Mouse (Mus musculus) effector memory CD4-positive, alpha-beta T cell, adult 5 months (primary cell): Measurements from ENCODE around the gene Vmn2r30. TPM values are rescaled to one million over a fixed set of nuclear protein-coding genes. Genes with fewer than 3 reads are reported as not detected.

Source experiments
- polyA plus RNA-seq: library from polyadenylated mRNA; unstranded; fragments of 100-300 nt; shearing (Covaris generic); gene quantifications from one replicate; pipeline ENCODE4 v1.2.1, GENCODE M21; 2017

Vmn2r30 gene
- not detected for polyA plus RNA-seq

GRCm38 (mm10) chr7:7337509-7337908 is at the start of gene Vmn2r30:
Gene Vmn2r30 (minus strand): TSS chr7:7337609.

GRCm38 (mm10) chr7:7374431-7374830 is 37.0 kb upstream of the Vmn2r30 start, which contains the start of gene Gm45783:
Gene Gm45783 (minus strand): TSS chr7:7374573.

GRCm38 (mm10) chr7:7277966-7278567 is 59.3 kb downstream of the Vmn2r30 start, which contains the start of gene Gm45844:
Gene Gm45844 (minus strand): TSS chr7:7278289.

Other genes starting within 250 kb of the Vmn2r30 start
- 47.9 TPM for gene Zfp954, start 216.1 kb downstream of the Vmn2r30 start, polyA plus RNA-seq
- gene Zfp773, start 200.9 kb downstream of the Vmn2r30 start, polyA plus RNA-seq: 23.5 TPM
- 1.8 TPM for gene Zfp418, start 166.3 kb downstream of the Vmn2r30 start, polyA plus RNA-seq
- 2.5 TPM for gene Zfp772, start 127.6 kb downstream of the Vmn2r30 start, polyA plus RNA-seq
- gene Vmn2r29, start 90.3 kb downstream of the Vmn2r30 start, polyA plus RNA-seq: 0.64 TPM
- 2.5 TPM for gene Gm45844, start 59.3 kb downstream of the Vmn2r30 start, polyA plus RNA-seq
- gene Clcn4, start 36.8 kb downstream of the Vmn2r30 start, polyA plus RNA-seq: 65.4 TPM
- gene Gm45783, start 37.0 kb upstream of the Vmn2r30 start, polyA plus RNA-seq: not detected
- gene Vmn2r31, start 62.1 kb upstream of the Vmn2r30 start, polyA plus RNA-seq: 0.11 TPM
- gene Vmn2r32, start 142.4 kb upstream of the Vmn2r30 start, polyA plus RNA-seq: not detected
- gene Vmn2r33, start 229.2 kb upstream of the Vmn2r30 start, polyA plus RNA-seq: not detected